Mouse (Mus musculus): ENCODE measurements around the gene Fam71d. TPM values are rescaled to one million over a fixed set of nuclear protein-coding genes. Genes with fewer than 3 reads are reported as not detected.

Gene Fam71d
- not detected in 2 replicates for polyA plus RNA-seq (2012; rRNA removed)

GRCm38 (mm10) chr12:78691325-78691724, at the start of gene Fam71d:
Fam71d (plus strand) TSS chr12:78691535.

GRCm38 (mm10) chr12:78748557-78749377, 57.4 kb downstream of the Fam71d start, which contains the start of gene Mpp5:
Mpp5 (plus strand) TSS chr12:78748907.

Other genes with a start within 250 kb of the Fam71d start
- 0.96 TPM in 2 replicates for gene Mpp5, start 57.4 kb downstream of the Fam71d start, polyA plus RNA-seq (2012; rRNA removed)
- 2.7 and 4.3 TPM in 2 replicates for gene Atp6v1d, start 170.1 kb downstream of the Fam71d start, polyA plus RNA-seq (2012; rRNA removed)
- gene Eif2s1, start 170.3 kb downstream of the Fam71d start, polyA plus RNA-seq (2012; rRNA removed): 6.5 and 7.4 TPM in 2 replicates
- 1.6 TPM in 2 replicates for gene Plek2, start 215.4 kb downstream of the Fam71d start, polyA plus RNA-seq (2012; rRNA removed)